Mouse (Mus musculus) thymus, adult 2 months (tissue): ENCODE measurements around the gene Pde6h.

Source experiments
- CTCF ChIP-seq: fragments of 200-500 bp; IDR thresholded peaks from 2 replicates; pipeline ENCODE4 v1.5.1; 2012; ENCODE audit warnings: mild to moderate bottlenecking, control low read depth, low read length, moderate library complexity, borderline replicate concordance; ENCODE audit not compliant: control insufficient read depth, poor library complexity, insufficient read depth; ENCODE audit errors: extremely low read depth
- POLR2A ChIP-seq: fragments of 200-500 bp; IDR thresholded peaks from 2 replicates; pipeline ENCODE4 v1.6.1; 2012; ENCODE audit warnings: mild to moderate bottlenecking, low read length, control low read depth, moderate library complexity; ENCODE audit not compliant: control insufficient read depth, poor library complexity, insufficient read depth; ENCODE audit errors: extremely low read depth

GRCm38 (mm10) chr6:136986019-136986418, 62.4 kb downstream of the Pde6h start:
- TF ChIP-seq CTCF: no peak
- no peak for TF ChIP-seq POLR2A
